In genomic region chr14:54321556-54322376, GRCm38 (mm10) we compare ENCODE assay signal across 31 mouse cellular contexts. TPM values are rescaled to one million over a fixed set of nuclear protein-coding genes. Genes with fewer than 3 reads are reported as not detected.
DNase-seq lines count a peak whose midpoint lies in the region; ATAC-seq and TF ChIP-seq lines count a peak whose summit lies in the region.
"Had no signal": no experiment of that assay in that cellular context is flagged by ENCODE, and none has a peak within 500 bp of the region (broad histone marks: within the 10 kb centered on the region; RNA-seq: fewer than 3 reads in every experiment).

No protein-coding gene starts in this region.

- whole genome bisulfite sequencing in hindbrain, embryonic 10.5 days: 69% methylated on average over 18 of the region's 18 CpGs
- WGBS in hindbrain, embryonic 13.5 days: 63% methylated on average over 18 of the region's 18 CpGs

- no peak for DNase-seq in hindbrain, embryonic 10.5 days (ENCODE audit: low spot score)
- DNase-seq in G1E (ENCODE audit: low spot score): no peak
- DNase-seq in ZHBTc4 (ENCODE audit: low read depth, low spot score): peak; percentile 47
- peak; percentile 1 for DNase-seq in brain, adult 2 months (ENCODE audit: low read depth, low spot score)
- no peak for DNase-seq in left cerebral cortex, adult 11 months (ENCODE audit: low spot score)
- DNase-seq in layer of hippocampus, adult 9-10 months (ENCODE audit: low spot score): no peak
- DNase-seq: B cell, adult 2 months; cerebellum, adult 8-10 months; heart, postnatal 14 days; kidney, adult 11 months; left cerebral cortex, postnatal 4 days; liver; right cerebral cortex, adult 18-20 months had no signal

- no peaks in the 10 kb centered on the region; the same call in 1 of the 2 replicates for H3K4me1 ChIP-seq in hindbrain, embryonic 10.5 days (replicated peaks)
- no peaks in the 10 kb centered on the region for H3K4me1 ChIP-seq in hindbrain, embryonic 13.5 days (replicated peaks)
- peaks cover 7% of the 10 kb centered on the region for H3K4me1 ChIP-seq in G1E (ENCODE audit: insufficient read depth, low read depth, low read length)
- H3K4me1 ChIP-seq: forebrain, embryonic 15.5 days; heart, embryonic 10.5 days; hindbrain, embryonic 12.5 days; liver, embryonic 15.5 days; midbrain, embryonic 10.5 days; neural tube, embryonic 15.5 days had no signal

- no peak overlapping the region for H3K4me2 ChIP-seq in hindbrain, embryonic 13.5 days
- H3K4me2 ChIP-seq: forebrain, embryonic 15.5 days; hindbrain, embryonic 12.5 days; liver, embryonic 15.5 days; neural tube, embryonic 15.5 days had no signal

- no peak for ATAC-seq in hindbrain, embryonic 13.5 days (ENCODE audit: low FRiP score)
- ATAC-seq in G1E (ENCODE audit: extremely low read depth, insufficient number of reproducible peaks, low FRiP score, poor library complexity, severe bottlenecking): peak; percentile 74
- ATAC-seq: activated CD4-positive, CD25-positive, alpha-beta regulatory T cell, adult 4 months; forebrain, embryonic 15.5 days; lung, postnatal 0 days had no signal

- no peaks in the 10 kb centered on the region for H3K27me3 ChIP-seq in hindbrain, embryonic 10.5 days (ENCODE audit: insufficient read depth, poor library complexity, severe bottlenecking)
- no peaks in the 10 kb centered on the region for H3K27me3 ChIP-seq in hindbrain, embryonic 13.5 days
- H3K27me3 ChIP-seq in G1E (ENCODE audit: insufficient read depth, low read length): peaks cover 21% of the 10 kb centered on the region
- H3K27me3 ChIP-seq: CH12.LX; forebrain, embryonic 15.5 days; hindbrain, embryonic 12.5 days; liver, embryonic 15.5 days; neural tube, embryonic 15.5 days had no signal

- H3K36me3 ChIP-seq in hindbrain, embryonic 10.5 days: no peaks in the 10 kb centered on the region
- no peaks in the 10 kb centered on the region for H3K36me3 ChIP-seq in hindbrain, embryonic 13.5 days
- H3K36me3 ChIP-seq in G1E (replicated peaks): no peaks in the 10 kb centered on the region
- H3K36me3 ChIP-seq: forebrain, embryonic 15.5 days; heart, embryonic 10.5 days; hindbrain, embryonic 12.5 days; liver, embryonic 15.5 days; midbrain, embryonic 10.5 days; neural tube, embryonic 15.5 days had no signal

- H3K9ac ChIP-seq in hindbrain, embryonic 13.5 days: no peak overlapping the region
- H3K9ac ChIP-seq: forebrain, embryonic 15.5 days; hindbrain, embryonic 12.5 days; liver, embryonic 15.5 days; neural tube, embryonic 15.5 days had no signal

- no peak for TF ChIP-seq CTCF in G1E (IDR thresholded peaks at IDR 0.05; ENCODE audit: low read depth, low read length)

- peak overlapping the region; percentile 66; the same call in 1 of the 2 replicates for H3K27ac ChIP-seq in hindbrain, embryonic 10.5 days
- no peak overlapping the region for H3K27ac ChIP-seq in hindbrain, embryonic 13.5 days
- H3K27ac ChIP-seq: forebrain, embryonic 15.5 days; heart, embryonic 10.5 days; hindbrain, embryonic 12.5 days; liver, embryonic 15.5 days; midbrain, embryonic 10.5 days; neural tube, embryonic 15.5 days had no signal

- peaks cover 11% of the 10 kb centered on the region for H3K9me3 ChIP-seq in hindbrain, embryonic 10.5 days
- peaks cover 12% of the 10 kb centered on the region for H3K9me3 ChIP-seq in hindbrain, embryonic 13.5 days
- no peaks in the 10 kb centered on the region for H3K9me3 ChIP-seq in G1E (replicated peaks)
- H3K9me3 ChIP-seq: forebrain, embryonic 15.5 days; hindbrain, embryonic 12.5 days; liver, embryonic 15.5 days; midbrain, embryonic 10.5 days; neural tube, embryonic 15.5 days had no signal

- H3K4me3 ChIP-seq in hindbrain, embryonic 10.5 days: no peak overlapping the region
- no peak overlapping the region for H3K4me3 ChIP-seq in hindbrain, embryonic 13.5 days
- peak overlapping the region; percentile 41; the same call in 1 of the 2 replicates for H3K4me3 ChIP-seq in G1E (ENCODE audit: low read depth, low read length)
- H3K4me3 ChIP-seq: forebrain, embryonic 15.5 days; heart, embryonic 10.5 days; hindbrain, embryonic 12.5 days; liver, embryonic 15.5 days; midbrain, embryonic 10.5 days; neural tube, embryonic 15.5 days had no signal

RNA-seq across cellular contexts. Expression of gene Olfr49, which starts 37.0 kb away (rescaled TPM):
- polyA plus RNA-seq in hindbrain, embryonic 10.5 days (2016; fragmentation: Nextera tagmentation; extraction: Ambion mirVana): not detected in 2 replicates
- not detected in 2 replicates for polyA plus RNA-seq in hindbrain, embryonic 13.5 days (2015; fragmentation: Nextera tagmentation; extraction: Ambion mirVana)
- total RNA-seq in G1E (2014; fragmentation: Nextera tagmentation): not detected in 2 replicates
- total RNA-seq in G1E (2017): 0.17 and 0.27 TPM in 2 replicates
- not detected in 2 replicates for polyA plus RNA-seq in G1E (2012)
- total RNA-seq: CH12.LX; gastrocnemius, adult 8-10 months; heart, postnatal 14 days; layer of hippocampus, postnatal 10 days; left cerebral cortex, adult 8-10 months; left cerebral cortex, postnatal 4 days had no signal
- polyA plus RNA-seq: brain, embryonic 14.5 days; forebrain, embryonic 15.5 days; gonadal fat pad, adult 2 months; hindbrain, embryonic 12.5 days; kidney, embryonic 16.5 days; large intestine, adult 2 months; liver, embryonic 15.5 days; midbrain, embryonic 10.5 days; neural tube, embryonic 15.5 days; stomach, embryonic 16.5 days had no signal

RNA-seq across cellular contexts. Expression of gene Oxa1l, which starts 38.9 kb away (rescaled TPM):
- 47.1 and 48.4 TPM in 2 replicates for polyA plus RNA-seq in hindbrain, embryonic 10.5 days (2016; fragmentation: Nextera tagmentation; extraction: Ambion mirVana)
- polyA plus RNA-seq in hindbrain, embryonic 13.5 days (2015; fragmentation: Nextera tagmentation; extraction: Ambion mirVana): 47.7 and 51.3 TPM in 2 replicates
- total RNA-seq in G1E (2014; fragmentation: Nextera tagmentation): 72.2 and 76.0 TPM in 2 replicates
- total RNA-seq in G1E (2017): 34.2 and 35.9 TPM in 2 replicates
- polyA plus RNA-seq in G1E (2012): 134 and 196 TPM in 2 replicates

Comparison
In these comparisons a context has a peak if more than half of its experiments do, and no peak if none do; other contexts are left out.
1. DNase-seq: peak in ZHBTc4 (single experiment) and brain, adult 2 months (single experiment); none in hindbrain, embryonic 10.5 days (single experiment), G1E (single experiment), left cerebral cortex, adult 11 months (single experiment) and layer of hippocampus, adult 9-10 months (single experiment).